Mouse (Mus musculus): Measurements from ENCODE around the gene Syn3.
A peak's percentile ranks its signal among the peaks of the same experiment; 100 is the strongest.

Syn3 gene

DNA sequence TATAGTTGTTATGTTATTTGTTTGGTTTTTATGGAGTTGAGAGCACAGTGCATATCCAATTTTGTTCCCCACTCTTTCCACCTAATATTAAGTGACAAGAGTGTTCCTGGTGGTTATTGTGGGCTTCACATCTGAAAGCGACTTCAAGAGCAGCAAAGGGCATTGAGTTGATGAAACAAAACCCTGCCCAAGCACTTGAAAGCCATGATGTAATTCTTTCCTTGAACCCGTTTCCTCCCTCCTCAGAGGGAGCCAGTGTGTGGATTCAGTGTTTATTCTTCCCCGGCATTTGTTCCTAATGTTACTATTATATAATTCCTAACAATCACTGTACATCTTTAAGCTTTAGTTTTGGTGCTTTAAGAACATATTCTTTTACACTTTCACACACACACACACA, 361.6 kb downstream of the Syn3 start:
- DNase-seq = no peak

DNA sequence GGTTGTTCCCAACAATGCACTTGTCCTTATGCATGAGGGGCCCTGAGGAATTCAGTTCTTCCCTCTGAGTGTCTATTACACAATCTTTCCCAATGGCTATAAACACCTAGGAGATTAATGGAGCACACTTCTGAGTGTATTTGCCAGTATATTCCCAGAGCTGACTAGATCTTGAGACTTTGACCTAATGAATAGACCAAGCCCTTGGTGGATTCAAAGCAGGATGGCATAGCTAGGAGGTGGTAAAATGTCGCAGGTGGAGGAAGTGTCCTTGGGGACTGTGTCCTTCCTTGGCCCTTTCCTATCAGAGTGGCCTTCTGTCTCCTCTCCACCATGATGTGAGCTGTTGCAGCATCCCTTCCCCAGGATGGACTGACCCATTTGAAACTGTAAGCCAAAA, 362.4 kb downstream of the Syn3 start:
- DNase-seq = no peak

DNA sequence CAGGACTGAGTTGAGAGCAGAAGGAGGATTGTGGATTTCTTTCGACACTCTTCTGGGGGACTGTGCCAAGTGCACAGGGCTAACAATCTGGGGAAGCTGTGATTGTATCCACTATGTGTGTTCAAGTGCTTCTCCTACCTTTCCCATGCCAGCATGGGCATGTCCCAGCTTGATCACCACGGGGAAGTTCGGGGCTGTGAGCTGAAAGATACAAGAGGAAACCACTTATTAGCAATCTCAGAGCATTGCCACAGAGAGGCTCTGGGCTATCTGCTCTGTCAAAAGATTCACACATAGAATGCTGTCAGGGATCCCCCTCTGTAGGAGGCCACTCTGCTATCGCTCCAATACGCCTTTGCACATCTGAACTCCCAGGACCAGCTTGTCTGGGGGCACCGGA, 363.8 kb downstream of the Syn3 start:
- no peak for DNase-seq

DNA sequence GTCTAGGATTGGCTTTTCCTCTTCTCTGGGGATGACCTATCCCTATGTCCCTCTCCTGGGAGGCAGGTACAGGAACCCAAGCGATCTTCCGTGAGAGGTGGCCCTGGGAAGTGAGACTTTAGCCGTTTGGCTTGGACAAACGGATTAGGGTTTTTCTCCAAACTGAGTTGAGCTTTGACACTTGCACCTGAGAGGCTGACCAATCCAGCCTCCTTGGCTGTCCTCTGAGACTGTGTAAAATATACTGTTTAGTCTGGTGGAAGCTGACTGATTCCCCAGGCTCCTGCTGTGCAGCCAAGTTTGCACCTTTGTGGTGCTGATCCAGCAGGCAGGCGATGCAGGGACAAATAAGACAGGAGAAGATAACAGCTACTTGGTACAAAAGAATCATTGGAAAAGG, 364.4 kb downstream of the Syn3 start:
- DNase-seq = peak; percentile 45 to 64

DNA sequence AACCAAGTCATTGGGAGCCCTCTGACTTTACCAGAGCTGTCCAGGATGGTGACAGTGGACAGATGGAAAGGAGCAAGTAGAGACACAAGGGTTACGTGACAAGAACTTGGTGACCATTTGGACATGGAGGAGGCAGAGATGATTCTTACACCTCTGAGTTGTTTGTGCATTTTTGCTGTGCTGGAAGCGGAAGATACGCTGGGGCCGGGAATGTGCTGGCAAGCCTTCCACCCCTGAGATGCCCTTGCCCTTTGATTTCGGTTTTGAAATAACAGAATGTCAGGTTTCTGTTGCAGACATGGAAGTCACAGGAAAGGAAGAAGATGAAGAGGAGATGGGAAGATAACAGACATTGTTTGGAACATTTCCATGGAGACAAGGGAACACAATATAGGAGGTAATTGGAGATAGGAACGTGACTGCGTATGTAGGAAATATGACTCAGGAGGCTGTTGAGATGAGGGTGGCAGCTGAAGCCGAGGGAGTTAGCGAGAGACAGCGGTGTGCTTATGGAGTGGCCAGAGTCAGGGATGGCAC, 366.2 kb downstream of the Syn3 start:
- DNase-seq = peak; percentile 37 to 43

DNA sequence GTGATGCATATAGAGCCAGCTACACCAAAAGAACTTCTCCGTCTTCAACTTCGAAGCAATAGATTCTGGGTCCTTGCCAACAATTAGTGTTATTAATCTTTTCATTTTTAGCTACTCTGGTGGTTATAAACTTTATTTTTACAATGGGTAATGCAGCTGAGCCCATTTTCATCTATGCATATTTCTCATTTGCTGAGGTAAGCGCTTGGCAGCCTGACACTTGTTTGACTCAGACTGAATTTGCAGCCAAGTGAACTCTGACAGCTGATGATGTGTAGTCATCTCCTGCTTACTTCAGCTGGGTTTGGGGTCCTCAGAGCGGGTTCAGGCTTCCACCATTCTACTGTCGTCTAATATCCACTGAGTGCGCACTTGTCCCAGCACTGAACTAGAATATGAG, 369.6 kb downstream of the Syn3 start:
- DNase-seq = peak; percentile 61 to 68

DNA sequence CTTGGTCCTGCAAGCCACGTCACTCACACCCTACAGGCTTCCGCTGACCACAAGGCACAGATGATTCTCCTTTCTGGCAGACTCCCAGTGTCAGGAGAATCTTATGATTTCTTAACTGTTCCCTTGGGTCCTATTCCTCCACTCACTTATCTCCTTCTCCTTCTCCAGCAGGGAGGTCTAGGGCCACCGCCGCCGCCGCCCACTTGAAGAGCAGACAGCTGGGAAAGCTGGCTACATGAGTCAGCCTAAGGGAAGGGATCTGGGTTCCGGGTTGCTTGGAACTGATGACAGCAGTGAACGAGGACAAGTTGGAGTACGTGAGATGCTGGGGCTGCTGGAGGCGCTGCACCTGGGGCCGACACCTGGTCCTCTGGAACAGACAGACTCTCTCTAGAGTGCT, 372.2 kb downstream of the Syn3 start:
- DNase-seq = peak; percentile 24 to 38

DNA sequence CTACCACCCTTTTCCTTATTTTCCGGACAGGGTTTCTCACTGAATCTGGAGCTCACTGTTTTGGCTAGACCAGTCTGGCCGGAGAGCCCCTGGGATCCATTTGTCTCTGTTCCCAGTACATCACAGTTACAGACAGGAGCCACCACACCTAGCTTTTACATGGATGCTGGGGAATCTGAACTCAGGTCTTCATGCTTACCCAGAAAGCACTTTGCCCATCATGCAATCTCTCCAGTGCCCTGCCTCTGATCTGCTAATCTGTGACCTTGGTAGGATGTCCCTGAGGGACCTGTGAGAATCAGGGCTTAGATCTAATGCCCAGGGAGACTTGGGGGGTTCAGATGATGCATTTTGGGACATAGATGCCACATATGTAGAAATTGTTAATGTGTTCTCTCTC, 373.3 kb downstream of the Syn3 start:
- DNase-seq = no peak

DNA sequence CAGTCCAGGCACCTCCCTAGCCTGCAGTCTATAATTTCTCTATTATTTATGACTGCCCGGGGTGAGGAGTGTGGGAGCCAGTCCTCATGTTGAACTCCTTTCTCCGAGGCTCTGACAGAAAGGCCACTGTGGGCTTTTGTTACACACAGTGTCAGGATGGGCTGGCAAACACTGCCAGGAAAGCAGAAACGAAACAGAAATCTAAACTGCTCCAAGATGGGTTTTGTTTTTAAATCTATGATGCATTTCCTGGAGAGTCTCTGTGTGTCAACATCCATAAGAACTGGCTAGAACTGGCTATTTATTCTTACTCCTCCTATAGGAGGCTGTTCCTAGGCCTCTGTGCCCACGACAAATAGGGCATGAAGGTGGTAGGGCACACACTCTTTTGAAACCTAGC, 374.6 kb downstream of the Syn3 start:
- peak; percentile 35 to 41 for DNase-seq

DNA sequence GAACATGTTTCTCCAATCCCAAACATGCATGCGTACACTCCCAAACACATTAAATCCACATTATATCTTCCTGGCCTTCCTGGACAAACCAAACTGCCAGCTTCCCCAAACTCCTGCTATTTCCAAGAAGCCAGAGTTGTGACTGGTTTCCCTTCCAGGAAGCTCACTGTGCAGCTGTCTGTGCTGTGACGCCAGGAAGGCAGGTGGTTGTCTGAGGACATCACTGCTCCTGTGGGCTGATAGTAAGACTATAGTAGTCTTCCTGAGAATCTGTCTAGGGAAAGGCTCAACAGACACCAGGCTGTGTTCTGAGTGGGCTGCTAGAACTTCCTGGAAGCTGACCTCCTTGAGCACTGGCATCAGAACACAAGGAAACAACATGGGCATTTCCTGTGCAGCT, 375.5 kb downstream of the Syn3 start:
- no peak for DNase-seq

DNA sequence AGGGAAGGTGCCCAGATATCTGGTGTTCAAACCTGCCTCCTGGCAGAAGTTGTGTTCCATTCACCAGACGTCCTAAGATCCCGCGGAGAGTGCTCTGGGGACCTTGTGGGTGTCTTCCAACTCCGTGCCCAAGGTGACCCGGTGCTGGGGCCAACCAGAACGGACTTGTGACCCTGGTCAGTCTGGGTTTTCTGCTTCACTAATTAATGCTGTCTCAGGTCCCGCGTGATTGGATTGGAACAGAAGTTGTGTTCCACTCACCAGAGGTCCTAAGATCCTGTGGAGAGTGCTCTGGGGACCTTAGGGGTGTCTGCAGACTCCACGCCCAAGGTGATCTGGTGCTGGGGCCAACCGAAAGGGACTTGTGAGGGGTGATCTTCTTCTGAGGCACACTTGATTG, 376.2 kb downstream of the Syn3 start:
- peak; percentile 89 to 91 for DNase-seq

DNA sequence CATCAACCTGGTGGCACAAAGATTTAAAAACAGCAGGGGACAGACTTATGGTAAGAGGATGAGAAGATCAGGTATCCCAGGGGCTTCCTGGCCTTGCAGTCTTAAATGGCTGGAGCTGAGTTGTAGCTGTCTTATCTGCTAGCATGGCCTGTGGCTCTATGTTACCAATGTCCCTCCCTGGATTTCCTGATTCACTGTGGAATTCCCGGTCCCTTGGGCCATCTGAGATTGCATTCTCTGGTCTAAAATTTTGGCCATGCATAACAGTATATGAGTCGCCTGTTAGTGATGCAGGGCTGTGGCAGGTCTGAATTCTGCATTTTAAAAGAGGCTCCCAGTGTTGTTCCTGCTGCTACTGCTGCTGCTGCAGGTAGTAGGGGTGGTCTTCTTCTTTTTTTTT, 382.4 kb downstream of the Syn3 start:
- no peak for DNase-seq

DNA sequence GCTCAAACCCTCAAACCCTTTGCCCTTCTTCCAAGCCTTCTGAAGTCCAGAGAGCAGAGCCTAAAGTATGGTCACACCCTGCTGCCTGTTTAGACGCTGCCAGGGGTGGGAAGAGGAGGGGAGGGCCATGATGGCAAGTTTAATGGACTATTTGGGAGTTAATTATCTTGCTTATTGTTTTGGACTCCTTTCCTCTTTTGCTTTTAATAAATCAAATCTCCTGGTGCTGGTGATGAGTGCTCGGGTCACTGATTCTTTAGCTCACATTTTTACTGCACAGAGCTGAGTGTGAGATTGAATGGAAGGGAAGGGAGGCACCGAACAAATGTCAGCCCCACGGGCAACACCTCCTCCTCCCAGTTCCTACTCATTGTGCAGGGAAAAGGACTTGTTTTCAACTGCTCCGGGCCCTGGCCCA, 384.3 kb downstream of the Syn3 start:
- DNase-seq = peak; percentile 36 to 44

DNA sequence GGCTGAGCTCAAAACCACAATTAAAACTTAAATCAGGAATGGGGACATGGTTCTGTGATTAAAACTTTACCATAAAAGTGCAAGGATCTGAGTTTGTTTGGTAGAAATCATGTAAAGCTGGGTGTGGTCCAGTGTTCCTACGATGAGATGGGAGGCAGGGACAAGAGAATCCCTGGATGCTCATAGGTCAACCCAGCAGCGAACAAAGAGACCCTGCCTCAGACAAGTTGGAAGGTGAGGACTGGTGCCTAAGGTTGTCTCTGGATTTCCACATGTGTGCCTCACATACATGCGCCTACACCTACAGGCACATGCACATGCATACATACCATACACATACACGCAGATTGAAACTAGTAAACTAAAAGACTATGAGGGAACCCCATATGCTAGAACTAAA, 389.9 kb downstream of the Syn3 start:
- DNase-seq = no peak

DNA sequence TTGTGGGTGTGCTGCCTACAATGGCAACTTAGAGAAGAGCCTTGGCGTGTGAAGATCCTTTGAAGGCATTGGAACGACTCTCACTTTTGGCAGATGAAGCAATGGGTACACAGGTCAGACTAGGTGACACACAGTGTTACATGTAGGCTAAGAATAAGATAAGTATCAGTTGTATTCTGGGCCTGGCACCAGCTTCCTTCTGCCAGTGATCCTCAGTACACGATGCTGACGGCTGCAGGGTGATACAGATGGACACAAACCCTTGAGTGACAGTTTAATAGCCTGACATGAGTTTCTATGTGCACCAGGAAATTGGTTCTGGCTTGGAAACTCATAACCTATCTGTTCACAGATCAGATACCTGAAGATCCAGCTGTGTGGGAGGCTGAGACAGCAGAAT, 391.0 kb downstream of the Syn3 start:
- DNase-seq = no peak

DNA sequence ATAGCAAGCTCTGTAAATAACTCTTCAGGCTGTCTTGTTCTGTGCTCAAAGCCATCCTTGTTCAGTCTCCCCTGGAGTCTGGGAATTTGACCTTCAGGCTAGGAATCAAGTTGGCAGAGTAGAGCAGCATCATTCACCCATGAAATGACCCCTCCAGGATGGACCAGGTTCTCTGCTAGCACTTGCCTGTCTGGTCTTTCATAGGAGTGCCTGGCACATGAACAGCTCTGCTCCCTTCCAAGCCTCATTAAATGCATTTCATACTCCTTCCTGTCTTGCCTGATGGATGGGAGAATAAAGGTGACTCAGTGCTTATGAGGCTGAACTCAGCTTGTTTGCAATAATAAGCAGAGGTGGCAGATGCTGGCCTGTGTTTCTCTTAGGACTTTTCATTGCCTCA, 394.7 kb downstream of the Syn3 start:
- DNase-seq = peak; percentile 82 to 92

DNA sequence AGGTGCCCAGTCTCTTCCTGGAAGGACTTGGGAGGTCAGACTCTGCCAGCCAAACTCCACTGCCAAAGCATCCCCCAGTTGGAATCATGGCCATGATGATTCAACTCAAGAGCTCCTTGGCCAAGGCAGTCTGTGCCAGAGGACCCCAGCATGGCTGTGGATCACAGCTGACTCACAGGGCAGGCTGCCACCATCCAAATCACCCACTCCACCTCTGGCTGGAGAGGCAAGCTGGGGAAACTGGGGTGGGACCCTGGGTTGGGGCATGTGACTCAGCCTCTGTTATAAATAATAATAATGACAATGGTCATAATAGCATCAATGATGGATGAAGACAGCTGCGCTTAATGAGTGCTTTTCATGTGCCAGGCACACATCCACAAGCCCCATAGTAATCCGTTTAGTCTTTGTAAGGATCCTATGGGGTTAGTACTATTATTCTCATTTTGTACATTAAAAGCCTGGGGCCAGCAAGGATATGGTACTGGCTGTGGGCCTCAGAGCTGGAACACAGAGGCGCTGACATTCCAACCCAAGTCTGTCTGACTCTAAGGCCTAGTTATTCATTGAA, 398.3 kb downstream of the Syn3 start:
- no peak for DNase-seq

DNA sequence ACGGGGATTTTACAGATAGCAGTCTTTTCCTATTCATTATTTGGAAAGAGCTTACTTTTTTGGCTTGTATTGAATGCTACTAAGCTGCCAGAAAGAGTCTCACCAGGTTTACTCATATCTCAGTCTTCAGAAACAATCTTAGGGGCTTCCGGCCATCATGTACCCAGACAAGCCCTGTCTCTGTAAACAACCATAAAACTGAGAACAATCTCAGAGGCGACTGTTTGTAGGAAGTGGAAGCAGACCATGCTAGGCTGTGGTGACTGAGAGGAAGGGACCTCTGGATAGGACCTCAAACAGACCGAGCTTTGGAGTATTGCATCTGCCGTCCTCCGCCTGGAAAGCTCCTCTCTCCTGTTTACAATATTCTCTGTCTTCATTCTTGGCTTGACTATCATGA, 400.3 kb downstream of the Syn3 start:
- DNase-seq = no peak

DNA sequence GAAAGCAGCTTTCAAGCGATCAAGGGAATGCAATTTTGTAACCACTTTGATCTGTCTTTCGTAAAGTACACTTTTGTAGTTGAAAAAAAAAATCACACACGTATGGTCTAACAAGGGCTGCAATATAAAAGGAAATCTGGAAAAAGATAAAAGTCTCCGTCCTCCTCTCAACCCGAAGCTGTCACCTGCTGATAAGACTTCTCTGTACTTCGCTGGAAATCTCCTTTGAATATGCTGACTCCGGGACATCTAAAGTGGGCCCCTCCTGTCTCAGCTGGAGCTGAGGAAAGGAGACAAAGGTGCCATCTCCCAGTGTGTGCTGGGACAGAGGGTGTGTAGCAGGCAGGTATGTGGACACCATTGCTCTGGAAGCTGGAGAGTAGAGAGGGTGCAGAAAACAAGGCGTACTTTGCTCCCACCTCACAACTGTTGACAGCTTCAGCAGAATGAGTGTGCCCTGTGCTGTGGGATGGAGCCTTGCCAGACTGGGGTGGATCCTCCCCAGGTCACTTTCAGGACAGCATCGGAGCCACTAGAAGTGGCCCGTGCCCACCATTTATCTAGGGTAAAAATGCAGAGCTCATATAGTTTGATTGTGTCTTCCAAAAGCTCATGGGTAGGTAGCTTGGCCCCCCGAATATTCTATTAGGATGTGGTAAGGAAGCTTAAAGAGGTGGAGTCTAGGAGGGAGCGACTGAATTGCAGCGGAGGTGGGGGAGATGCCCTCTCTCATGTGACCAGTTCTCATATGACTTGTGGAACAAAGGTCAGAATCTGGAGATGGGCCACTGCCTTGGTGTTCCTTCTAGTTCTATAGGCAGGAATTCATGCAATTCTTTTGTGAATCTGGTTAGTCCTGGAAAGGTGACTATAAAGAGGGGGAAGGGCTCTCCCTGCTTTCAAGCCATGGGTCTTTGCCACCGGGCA, 405.3 kb downstream of the Syn3 start:
- peak; percentile 80 to 82 for DNase-seq

DNA sequence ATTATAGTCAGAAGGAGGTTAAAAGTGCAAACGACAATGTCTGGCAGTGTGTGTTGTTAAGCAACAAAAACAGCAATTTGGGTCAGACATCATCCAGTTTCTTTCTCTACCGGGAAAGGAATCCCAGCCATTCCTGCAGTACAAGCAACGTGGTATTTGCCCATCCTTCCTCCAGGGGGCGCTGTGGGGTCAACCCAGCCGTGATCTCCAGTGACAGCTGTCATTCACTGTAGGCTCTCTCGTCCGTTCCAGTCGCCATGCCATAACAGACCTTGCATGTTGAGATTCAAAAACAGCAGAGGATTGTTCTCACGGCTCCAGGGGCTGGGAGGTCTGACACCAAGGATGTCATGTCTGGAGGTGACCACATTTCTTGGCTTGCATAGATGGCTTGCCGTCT, 406.8 kb downstream of the Syn3 start:
- DNase-seq = peak in 1 of 2 experiments; percentile 54

DNA sequence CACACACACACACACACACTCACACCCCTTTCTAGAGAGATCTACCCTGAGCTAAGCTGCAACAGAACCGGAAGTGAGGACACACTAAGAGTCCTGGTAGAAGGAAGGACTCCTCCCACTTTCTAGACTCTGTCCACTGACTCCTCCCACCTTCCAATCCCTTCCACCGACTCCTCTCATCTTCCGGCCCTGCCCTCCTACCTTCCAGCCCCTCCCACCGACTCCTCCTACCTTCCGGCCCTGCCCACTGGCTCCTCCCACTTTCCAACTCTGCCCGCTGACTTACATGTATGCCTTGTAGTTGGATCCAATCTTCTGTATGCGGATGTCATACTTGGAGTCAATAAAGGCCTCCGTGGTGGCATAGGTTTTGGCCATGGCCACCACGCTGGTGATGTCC, 418.8 kb downstream of the Syn3 start:
- no peak for DNase-seq

DNA sequence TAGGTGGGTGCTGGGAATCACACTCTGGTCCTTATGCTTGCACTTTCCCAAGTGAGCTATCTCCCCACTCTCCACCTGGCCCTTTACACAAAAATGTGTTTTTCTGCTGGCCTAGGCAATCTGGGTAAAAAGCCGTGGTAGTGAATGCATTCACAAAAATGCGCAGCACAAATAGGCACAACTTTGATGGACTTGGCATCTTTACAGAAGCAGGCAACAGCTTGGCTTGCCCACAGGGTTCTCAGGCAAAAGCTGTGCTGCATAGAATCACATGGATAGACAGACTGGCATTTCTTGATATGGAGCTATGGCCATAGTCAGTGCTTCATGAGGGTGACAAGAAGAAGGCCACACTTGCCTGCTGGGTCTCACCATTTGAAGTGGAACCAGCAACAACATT, 419.9 kb downstream of the Syn3 start:
- no peak for DNase-seq

DNA sequence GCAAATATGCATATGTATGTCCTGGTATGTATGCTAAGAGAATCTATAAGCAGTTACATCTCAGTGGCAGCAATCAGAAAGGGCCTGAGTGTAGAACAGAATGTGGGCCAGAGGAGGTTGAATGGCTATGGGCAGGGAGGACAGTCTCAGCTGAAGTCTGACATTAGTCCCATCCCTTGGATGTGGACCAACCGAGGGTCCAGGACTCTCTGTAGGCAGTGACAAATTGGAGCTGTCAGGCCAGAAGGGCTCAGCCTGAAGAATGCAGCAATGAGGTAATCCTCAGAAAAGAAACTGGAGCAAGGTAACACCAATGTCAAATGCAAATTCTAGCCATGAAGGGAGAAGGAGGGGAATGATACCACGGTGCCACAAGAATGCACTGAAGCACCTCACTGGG, 421.4 kb downstream of the Syn3 start:
- no peak for DNase-seq

DNA sequence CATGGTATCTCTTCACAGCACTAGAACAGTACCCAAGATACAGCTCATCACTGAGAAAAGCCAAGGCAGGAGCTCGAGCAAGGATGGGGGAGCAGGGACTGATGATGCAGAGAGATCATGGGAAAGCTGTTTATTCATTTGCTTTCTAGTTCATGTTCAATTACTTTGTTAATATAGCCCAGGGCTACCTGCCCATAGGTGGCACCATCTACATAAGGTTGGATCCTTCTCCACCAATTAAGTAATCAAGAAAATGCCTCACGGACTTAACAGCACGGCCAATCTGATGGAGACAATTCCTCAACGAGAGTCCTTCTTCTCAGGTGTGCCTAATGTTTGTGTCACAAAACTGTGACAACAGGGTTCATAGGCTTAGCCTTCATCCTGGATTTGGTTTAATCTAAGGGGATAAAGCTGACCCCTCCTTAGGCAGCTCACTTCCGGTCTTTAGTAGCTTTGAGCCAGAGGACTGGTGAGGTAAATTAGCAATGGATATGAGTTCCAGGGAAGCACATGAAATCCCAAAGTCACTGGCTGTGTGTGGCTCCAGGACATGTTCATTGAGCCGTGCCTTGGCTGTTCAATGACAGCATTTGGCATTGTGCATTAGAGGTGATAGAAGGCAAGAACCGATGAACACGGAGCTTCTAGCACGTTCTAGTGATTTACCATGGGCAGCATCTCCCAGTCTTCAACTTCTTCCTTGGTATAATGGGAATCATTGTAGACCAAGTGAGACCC, 423.6 kb downstream of the Syn3 start:
- DNase-seq = peak; percentile 71 to 79

Measured in kidney, adult 8-10 months (tissue).